Mouse (Mus musculus): ENCODE data around the gene Zdhhc24.

Zdhhc24 gene

GRCm38 (mm10) chr19:4877785-4878184, 683 bp upstream of the Zdhhc24 start, which contains the start of gene Actn3:
Gene Actn3, minus strand, starts transcription at chr19:4877909.
- no peak for DNase-seq (ENCODE audit: low spot score)

GRCm38 (mm10) chr19:4879324-4879703, 846 bp downstream of the Zdhhc24 start:
- DNase-seq (ENCODE audit: low spot score): no peak

GRCm38 (mm10) chr19:4883961-4884360, 5.5 kb downstream of the Zdhhc24 start:
- no peak for DNase-seq (ENCODE audit: low spot score)

- no peak for DNase-seq (ENCODE audit: low spot score)
These were observed 11.3 kb downstream of the Zdhhc24 start for GRCm38 (mm10) chr19:4889791-4890190.

- no peak for DNase-seq (ENCODE audit: low spot score)
These were observed 13.3 kb downstream of the Zdhhc24 start for GRCm38 (mm10) chr19:4891798-4892197.

- DNase-seq (ENCODE audit: low spot score): no peak
These were observed 18.5 kb downstream of the Zdhhc24 start for GRCm38 (mm10) chr19:4896780-4897520.

GRCm38 (mm10) chr19:4898972-4899371, 20.5 kb downstream of the Zdhhc24 start:
- no peak for DNase-seq (ENCODE audit: low spot score)

GRCm38 (mm10) chr19:4899888-4900287, 21.4 kb downstream of the Zdhhc24 start:
- DNase-seq (ENCODE audit: low spot score): no peak

- DNase-seq (ENCODE audit: low spot score): peak; percentile 71
These were observed 27.7 kb downstream of the Zdhhc24 start, which contains the start of gene Bbs1 for GRCm38 (mm10) chr19:4905979-4906794. Gene Bbs1, minus strand, starts transcription at chr19:4906628.

GRCm38 (mm10) chr19:4908107-4908506, 29.6 kb downstream of the Zdhhc24 start:
- peak; percentile 25 for DNase-seq (ENCODE audit: low spot score)

- DNase-seq (ENCODE audit: low spot score): no peak
These were observed 30.9 kb downstream of the Zdhhc24 start for GRCm38 (mm10) chr19:4909376-4909775.

GRCm38 (mm10) chr19:4915924-4916603, 37.6 kb downstream of the Zdhhc24 start:
- DNase-seq (ENCODE audit: low spot score): no peak

GRCm38 (mm10) chr19:4916827-4917226, 38.4 kb downstream of the Zdhhc24 start:
- DNase-seq (ENCODE audit: low spot score): no peak

- no peak for DNase-seq (ENCODE audit: low spot score)
These were observed 41.2 kb downstream of the Zdhhc24 start for GRCm38 (mm10) chr19:4919652-4920051.

GRCm38 (mm10) chr19:4925121-4925860, 46.8 kb downstream of the Zdhhc24 start:
- no peak for DNase-seq (ENCODE audit: low spot score)

GRCm38 (mm10) chr19:4927904-4928531, 49.5 kb downstream of the Zdhhc24 start, which contains the start of gene Dpp3:
Gene Dpp3, minus strand, starts transcription at chr19:4928287.
- DNase-seq (ENCODE audit: low spot score): peak; percentile 95

- DNase-seq (ENCODE audit: low spot score): no peak
These were observed 50.3 kb downstream of the Zdhhc24 start for GRCm38 (mm10) chr19:4928781-4929180.
